ENCODE assay signal across 8 mouse cellular contexts in genomic region chr13:28419950-28420381, GRCm38 (mm10).
DNase-seq lines count a peak whose midpoint lies in the region; ATAC-seq and TF ChIP-seq lines count a peak whose summit lies in the region.

No protein-coding gene starts in this region.

- peaks cover 11% of the 10 kb centered on the region for H3K79me2 ChIP-seq in C2C12 (ENCODE audit: control insufficient read depth, insufficient read depth)

- peak overlapping the region; percentile 38 for H3K9ac ChIP-seq in forebrain, embryonic 15.5 days (replicated peaks)

- no peaks in the 10 kb centered on the region for H3K27me3 ChIP-seq in C2C12 (ENCODE audit: control insufficient read depth, insufficient read depth, insufficient read length)
- no peaks in the 10 kb centered on the region for H3K27me3 ChIP-seq in forebrain, embryonic 15.5 days

- H3K27ac ChIP-seq in forebrain, embryonic 15.5 days (replicated peaks): peak overlapping the region; percentile 95

- no peak for ATAC-seq in forebrain, embryonic 15.5 days (replicated peaks)

- peak overlapping the region; percentile 47 for H3K4me3 ChIP-seq in C2C12 (ENCODE audit: insufficient read depth, poor library complexity, severe bottlenecking)
- H3K4me3 ChIP-seq in forebrain, embryonic 15.5 days: peak overlapping the region; percentile 34

- DNase-seq in brain, adult 2 months (ENCODE audit: low read depth, low spot score): peak; percentile 96
- DNase-seq in heart, postnatal 36 days: peak; percentile 46 to 56
- DNase-seq in layer of hippocampus, adult 9-10 months (ENCODE audit: low spot score): peak; percentile 73
- peak; percentile 43 for DNase-seq in lung, postnatal 14 days
- peak; percentile 83 for DNase-seq in retina, postnatal 1 day
- no peak for DNase-seq in adrenal gland, postnatal 14 days

- peak; percentile 18 for TF ChIP-seq CTCF in C2C12 (IDR thresholded peaks at IDR 0.05; ENCODE audit: control insufficient read depth, insufficient read depth, insufficient read length)

- no peaks in the 10 kb centered on the region for H3K9me3 ChIP-seq in forebrain, embryonic 15.5 days

- peaks cover 6% of the 10 kb centered on the region for H3K79me3 ChIP-seq in C2C12 (ENCODE audit: low read depth)

- peaks cover 64% of the 10 kb centered on the region for H3K4me1 ChIP-seq in forebrain, embryonic 15.5 days

- peak overlapping the region; percentile 46 for H3K4me2 ChIP-seq in forebrain, embryonic 15.5 days (replicated peaks)

- H3ac ChIP-seq in C2C12 (ENCODE audit: control insufficient read depth, insufficient read length, low read depth): peak overlapping the region; percentile 28

- no peaks in the 10 kb centered on the region for H3K36me3 ChIP-seq in C2C12 (ENCODE audit: control insufficient read depth, insufficient read depth)
- no peaks in the 10 kb centered on the region for H3K36me3 ChIP-seq in forebrain, embryonic 15.5 days

- 37% methylated on average over 16 of the region's 16 CpGs for WGBS in forebrain, embryonic 15.5 days

- intact Hi-C loops in heart, postnatal 36 days (cut with DNase I): loop anchor here (2.0 to 10.0 kb wide), 8 partner anchors 82 to 1415 kb away; partner anchors contain the start of gene Sox4

TF ChIP-seq in C2C12, 6 proteins besides CTCF, POLR2A, EP300 and RAD21:
- TF ChIP-seq FOSL1 (IDR thresholded peaks at IDR 0.05; ENCODE audit: insufficient read depth, low read length, poor library complexity, severe bottlenecking): no peak
- TF ChIP-seq CEBPB (IDR thresholded peaks at IDR 0.05; ENCODE audit: low read depth): peak; percentile 55
- peak; percentile 90 for TF ChIP-seq USF1 (IDR thresholded peaks at IDR 0.05; ENCODE audit: low read depth)
- peak; percentile 78 for TF ChIP-seq MAX (IDR thresholded peaks at IDR 0.05)
- no peak for TF ChIP-seq MYOD1 (IDR thresholded peaks at IDR 0.05; ENCODE audit: control insufficient read depth, insufficient read length, low read depth)
